Mouse (Mus musculus): ENCODE data around the gene Ccdc159. TPM values are rescaled to one million over a fixed set of nuclear protein-coding genes. Genes with fewer than 3 reads are reported as not detected.
A peak's percentile ranks its signal among the peaks of the same experiment; 100 is the strongest.

Gene Ccdc159
- polyA plus RNA-seq, 1 experiment from 2014 or later = 2.3 TPM

DNA sequence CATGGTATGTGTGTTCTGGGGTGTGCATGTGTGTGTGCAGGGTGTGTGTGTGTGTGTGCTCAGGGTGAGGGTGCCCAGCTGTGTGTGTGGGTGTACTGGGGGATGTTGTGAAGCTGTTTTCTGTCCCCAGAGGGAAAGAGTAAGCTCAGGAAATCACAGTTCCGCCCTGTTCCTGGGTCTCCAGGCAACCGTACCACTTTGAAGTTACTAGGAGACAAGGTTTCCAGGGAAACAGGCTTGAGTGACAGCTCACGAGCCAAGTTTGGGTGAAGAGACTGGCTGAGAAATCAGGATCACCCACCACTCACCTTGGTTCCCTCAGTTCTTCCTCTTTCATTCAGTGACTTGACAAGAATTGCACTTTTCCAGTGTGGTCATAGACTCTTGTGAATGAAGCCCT lies 26.3 kb downstream of the Ccdc159 start:
- H3K4me1 ChIP-seq (ENCODE audit: control insufficient read depth, insufficient read depth, low read length) = no peaks in the 10 kb centered on the region
- H3K9me3 ChIP-seq (replicated peaks; ENCODE audit: control insufficient read depth, low read length) = no peaks in the 10 kb centered on the region
- no peak overlapping the region for H3K27ac ChIP-seq (ENCODE audit: low read depth, low read length)
- no peak overlapping the region for H3K4me3 ChIP-seq (ENCODE audit: low read depth, low read length)
- no peak for ATAC-seq (replicated peaks; ENCODE audit: insufficient number of reproducible peaks, low FRiP score, low TSS enrichment)
- no peak overlapping the region for H3K9ac ChIP-seq (ENCODE audit: low read depth, low read length)
- peaks cover 7% of the 10 kb centered on the region for H3K27me3 ChIP-seq (ENCODE audit: control insufficient read depth, insufficient read depth, low read length)
- H3K4me2 ChIP-seq = no peak overlapping the region
- no peaks in the 10 kb centered on the region; the same call in 1 of the 2 replicates for H3K36me3 ChIP-seq (ENCODE audit: control insufficient read depth, insufficient read depth, low read length)
- 15% methylated on average over 3 of the region's 3 CpGs for WGBS (ENCODE audit: insufficient replicate concordance)

DNA sequence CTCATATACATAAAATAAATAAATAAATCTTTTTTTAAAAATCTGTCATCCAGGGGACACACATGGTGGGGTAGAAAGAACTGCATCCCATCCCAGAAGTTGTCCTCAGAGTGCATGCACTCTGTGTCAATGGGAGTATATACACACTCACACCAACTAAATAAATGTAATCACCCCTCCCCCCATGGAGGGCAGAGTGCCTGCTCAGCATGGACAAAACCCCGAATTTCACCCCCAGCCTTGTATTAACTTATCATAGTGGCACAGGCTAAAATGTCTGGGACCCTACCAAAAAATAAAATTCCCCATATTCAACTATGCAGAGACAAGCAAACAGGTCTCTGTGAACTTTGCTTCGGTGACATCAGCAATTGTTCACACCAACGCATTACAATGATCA lies 27.4 kb downstream of the Ccdc159 start:
- no peaks in the 10 kb centered on the region for H3K4me1 ChIP-seq (ENCODE audit: control insufficient read depth, insufficient read depth, low read length)
- 82% methylated on average over 3 of the region's 3 CpGs for WGBS (ENCODE audit: insufficient replicate concordance)
- peak overlapping the region; percentile 65 for H3K4me2 ChIP-seq
- no peak overlapping the region for H3K4me3 ChIP-seq (ENCODE audit: low read depth, low read length)
- H3K9me3 ChIP-seq (replicated peaks; ENCODE audit: control insufficient read depth, low read length) = no peaks in the 10 kb centered on the region
- H3K9ac ChIP-seq (ENCODE audit: low read depth, low read length) = no peak overlapping the region
- no peak for ATAC-seq (replicated peaks; ENCODE audit: insufficient number of reproducible peaks, low FRiP score, low TSS enrichment)
- H3K27ac ChIP-seq (ENCODE audit: low read depth, low read length) = no peak overlapping the region
- H3K27me3 ChIP-seq (ENCODE audit: control insufficient read depth, insufficient read depth, low read length) = peaks cover 5% of the 10 kb centered on the region; the same call in 1 of the 2 replicates
- no peaks in the 10 kb centered on the region; the same call in 1 of the 2 replicates for H3K36me3 ChIP-seq (ENCODE audit: control insufficient read depth, insufficient read depth, low read length)

DNA sequence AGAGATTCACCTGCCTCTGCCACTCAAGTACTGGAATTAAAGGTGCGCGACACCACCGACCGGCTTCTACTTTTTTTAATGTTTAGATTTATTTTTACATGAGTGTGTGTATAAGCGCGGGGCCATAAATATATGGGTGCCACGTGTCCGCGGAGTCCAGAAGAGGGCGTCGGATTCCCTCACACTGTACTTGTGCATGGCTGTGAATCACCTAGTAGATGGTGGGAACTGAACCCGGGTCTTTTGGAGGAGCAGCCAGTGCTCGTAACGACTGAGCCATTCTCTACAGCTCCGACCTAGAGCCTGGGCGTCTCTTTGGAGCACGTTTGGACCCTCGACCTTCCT lies 27.9 kb downstream of the Ccdc159 start:
- Histone ChIP-seq H3K27me3 (ENCODE audit: control insufficient read depth, insufficient read depth, low read length) (peaks cover 8% of the 10 kb centered on the region; the same call in 1 of the 2 replicates), H3K9ac (ENCODE audit: low read depth, low read length) (peak overlapping the region; percentile 87), H3K27ac (ENCODE audit: low read depth, low read length) (peak overlapping the region; percentile 16; the same call in 1 of the 2 replicates), H3K4me2 (peak overlapping the region; percentile 65), H3K9me3 (replicated peaks; ENCODE audit: control insufficient read depth, low read length) (no peaks in the 10 kb centered on the region), H3K36me3 (ENCODE audit: control insufficient read depth, insufficient read depth, low read length) (no peaks in the 10 kb centered on the region; the same call in 1 of the 2 replicates), H3K4me3 (ENCODE audit: low read depth, low read length) (peak overlapping the region; percentile 69), H3K4me1 (ENCODE audit: control insufficient read depth, insufficient read depth, low read length) (no peaks in the 10 kb centered on the region)
- WGBS (ENCODE audit: insufficient replicate concordance) = 1% methylated on average over 18 of the region's 18 CpGs
- ATAC-seq (replicated peaks; ENCODE audit: insufficient number of reproducible peaks, low FRiP score, low TSS enrichment) = peak; percentile 55; the same call in 1 of the 2 replicates

DNA sequence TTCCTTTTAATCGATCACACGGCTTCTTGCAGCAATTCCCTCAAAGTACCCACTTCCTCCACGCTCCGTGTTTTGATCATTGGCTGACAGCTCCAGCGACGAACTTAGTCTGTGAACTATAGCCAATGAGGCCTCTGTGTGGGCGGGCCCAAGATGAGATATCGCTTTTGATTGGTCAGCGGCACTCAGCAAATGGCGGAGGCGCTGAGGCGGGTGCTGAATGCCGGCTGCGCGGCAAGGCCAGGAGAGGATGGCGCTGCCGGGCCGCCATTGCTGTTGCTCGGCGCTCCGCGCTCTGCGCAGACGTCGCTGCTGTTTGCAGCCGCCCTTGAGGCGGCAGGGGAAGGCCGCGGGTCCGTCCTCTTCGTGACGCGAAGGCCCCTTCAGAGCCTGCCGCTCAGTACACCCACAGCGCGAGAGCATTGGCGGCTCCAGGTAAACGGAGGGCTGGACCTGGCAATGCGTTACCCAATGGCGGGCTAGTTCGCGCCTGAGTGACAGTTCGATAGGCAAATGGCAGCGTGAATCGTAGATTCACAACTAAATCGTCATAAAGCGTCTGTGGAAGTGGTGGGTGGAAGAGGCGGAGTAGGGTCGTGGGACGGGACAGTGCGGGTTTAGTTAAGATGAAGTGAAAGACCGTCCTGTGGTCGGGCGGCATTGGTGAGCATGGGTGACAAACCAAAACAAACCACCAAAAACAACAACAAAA lies 28.5 kb downstream of the Ccdc159 start, which contains the start of gene Swsap1:
Gene Swsap1, plus strand, starts transcription at position 186 of the 712 bp plus-strand sequence.
- Histone ChIP-seq H3K4me2 (peak within 1 kb of the TSS; percentile 65), H3K9ac (ENCODE audit: low read depth, low read length) (peak within 1 kb of the TSS; percentile 87), H3K9me3 (replicated peaks; ENCODE audit: control insufficient read depth, low read length) (no peaks in the 10 kb centered on the region), H3K27ac (ENCODE audit: low read depth, low read length) (peak within 1 kb of the TSS; percentile 89), H3K36me3 (ENCODE audit: control insufficient read depth, insufficient read depth, low read length) (no peaks in the 10 kb centered on the region; the same call in 1 of the 2 replicates), H3K27me3 (ENCODE audit: control insufficient read depth, insufficient read depth, low read length) (peaks cover 11% of the 10 kb centered on the region), H3K4me1 (ENCODE audit: control insufficient read depth, insufficient read depth, low read length) (peaks cover 1% of the 10 kb centered on the region; the same call in 1 of the 2 replicates), H3K4me3 (ENCODE audit: low read depth, low read length) (peak within 1 kb of the TSS; percentile 69)
- under 1% methylated on average over 54 of the region's 54 CpGs for WGBS (ENCODE audit: insufficient replicate concordance)
- ATAC-seq (replicated peaks; ENCODE audit: insufficient number of reproducible peaks, low FRiP score, low TSS enrichment) = peak; percentile 94

DNA sequence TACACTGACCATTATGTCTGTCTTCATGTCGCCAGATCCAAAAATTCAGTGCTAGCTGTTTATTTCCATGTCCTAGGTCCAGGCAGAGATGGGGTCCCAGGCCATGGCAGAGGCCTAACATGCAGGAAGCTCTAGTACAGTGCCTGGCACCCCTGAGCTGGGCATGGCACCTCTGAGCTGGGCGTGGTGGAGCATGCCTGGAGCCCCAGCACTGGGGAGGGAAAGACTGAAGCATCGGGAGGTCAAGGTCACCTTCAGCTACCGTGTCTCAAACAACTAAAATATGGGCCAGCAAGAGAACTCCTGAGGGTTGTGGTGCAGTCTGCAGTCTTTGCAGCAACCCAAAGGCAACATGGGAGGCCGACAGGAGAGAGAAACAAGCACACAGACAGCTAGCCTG lies 31.1 kb downstream of the Ccdc159 start:
- Histone ChIP-seq H3K4me3 (ENCODE audit: low read depth, low read length) (no peak overlapping the region), H3K4me1 (ENCODE audit: control insufficient read depth, insufficient read depth, low read length) (peaks cover 19% of the 10 kb centered on the region), H3K9me3 (replicated peaks; ENCODE audit: control insufficient read depth, low read length) (no peaks in the 10 kb centered on the region), H3K36me3 (ENCODE audit: control insufficient read depth, insufficient read depth, low read length) (no peaks in the 10 kb centered on the region; the same call in 1 of the 2 replicates), H3K4me2 (no peak overlapping the region), H3K9ac (ENCODE audit: low read depth, low read length) (peak overlapping the region; percentile 10; the same call in 1 of the 2 replicates), H3K27me3 (ENCODE audit: control insufficient read depth, insufficient read depth, low read length) (peaks cover 21% of the 10 kb centered on the region), H3K27ac (ENCODE audit: low read depth, low read length) (no peak overlapping the region)
- no peak for ATAC-seq (replicated peaks; ENCODE audit: insufficient number of reproducible peaks, low FRiP score, low TSS enrichment)
- WGBS (ENCODE audit: insufficient replicate concordance) = 79% methylated on average over 5 of the region's 5 CpGs

DNA sequence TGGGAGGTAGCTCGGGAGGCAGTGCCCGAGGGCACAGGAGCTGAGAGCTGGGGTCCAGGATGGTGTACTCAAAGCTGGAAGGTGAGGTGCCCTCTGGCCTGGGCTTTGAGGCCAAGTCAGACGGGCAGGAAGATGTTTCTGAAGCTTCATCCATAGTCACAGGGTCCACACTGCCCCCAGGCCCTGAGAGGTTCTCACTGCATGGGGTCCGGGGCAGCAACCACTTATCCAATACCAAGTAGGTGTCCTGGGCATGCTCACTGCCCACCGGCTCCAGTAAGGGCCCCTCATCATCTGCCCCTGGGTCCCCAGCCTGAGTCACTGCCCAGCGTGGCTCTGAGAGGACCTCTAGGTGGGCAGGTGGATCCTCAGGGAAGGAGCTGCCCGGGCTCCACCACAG lies 32.0 kb downstream of the Ccdc159 start:
- Histone ChIP-seq H3K9me3 (replicated peaks; ENCODE audit: control insufficient read depth, low read length) (no peaks in the 10 kb centered on the region), H3K27me3 (ENCODE audit: control insufficient read depth, insufficient read depth, low read length) (peaks cover 21% of the 10 kb centered on the region), H3K4me2 (no peak overlapping the region), H3K9ac (ENCODE audit: low read depth, low read length) (no peak overlapping the region), H3K27ac (ENCODE audit: low read depth, low read length) (no peak overlapping the region), H3K36me3 (ENCODE audit: control insufficient read depth, insufficient read depth, low read length) (no peaks in the 10 kb centered on the region; the same call in 1 of the 2 replicates), H3K4me1 (ENCODE audit: control insufficient read depth, insufficient read depth, low read length) (peaks cover 24% of the 10 kb centered on the region), H3K4me3 (ENCODE audit: low read depth, low read length) (no peak overlapping the region)
- 90% methylated on average over 7 of the region's 7 CpGs for WGBS (ENCODE audit: insufficient replicate concordance)
- ATAC-seq (replicated peaks; ENCODE audit: insufficient number of reproducible peaks, low FRiP score, low TSS enrichment) = no peak

DNA sequence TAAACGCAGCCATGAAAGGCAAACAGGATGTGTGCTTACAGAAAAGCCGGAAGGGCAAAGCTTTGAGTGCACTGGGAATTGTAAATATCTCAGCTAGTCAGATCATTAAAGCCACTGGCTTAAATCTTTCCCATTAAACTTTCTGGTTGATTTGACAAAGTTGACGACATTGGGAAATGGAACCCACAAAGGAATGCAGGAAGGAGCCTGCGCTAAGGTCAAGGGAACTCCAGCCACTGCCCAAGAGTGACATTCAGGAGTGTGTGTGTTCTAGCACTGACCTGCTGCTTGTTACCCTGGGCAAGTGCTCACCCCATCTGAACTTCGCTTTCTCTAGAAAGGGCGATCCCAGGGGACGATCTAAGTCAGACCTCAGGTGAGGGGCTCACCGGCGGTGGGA lies 32.9 kb downstream of the Ccdc159 start:
- Histone ChIP-seq H3K9me3 (replicated peaks; ENCODE audit: control insufficient read depth, low read length) (no peaks in the 10 kb centered on the region), H3K27me3 (ENCODE audit: control insufficient read depth, insufficient read depth, low read length) (peaks cover 21% of the 10 kb centered on the region), H3K9ac (ENCODE audit: low read depth, low read length) (no peak overlapping the region), H3K4me2 (peak overlapping the region; percentile 94), H3K27ac (ENCODE audit: low read depth, low read length) (no peak overlapping the region; the same call in 1 of the 2 replicates), H3K4me1 (ENCODE audit: control insufficient read depth, insufficient read depth, low read length) (peaks cover 24% of the 10 kb centered on the region), H3K4me3 (ENCODE audit: low read depth, low read length) (peak overlapping the region; percentile 57), H3K36me3 (ENCODE audit: control insufficient read depth, insufficient read depth, low read length) (no peaks in the 10 kb centered on the region; the same call in 1 of the 2 replicates)
- 42% methylated on average over 9 of the region's 9 CpGs for WGBS (ENCODE audit: insufficient replicate concordance)
- ATAC-seq (replicated peaks; ENCODE audit: insufficient number of reproducible peaks, low FRiP score, low TSS enrichment) = no peak

DNA sequence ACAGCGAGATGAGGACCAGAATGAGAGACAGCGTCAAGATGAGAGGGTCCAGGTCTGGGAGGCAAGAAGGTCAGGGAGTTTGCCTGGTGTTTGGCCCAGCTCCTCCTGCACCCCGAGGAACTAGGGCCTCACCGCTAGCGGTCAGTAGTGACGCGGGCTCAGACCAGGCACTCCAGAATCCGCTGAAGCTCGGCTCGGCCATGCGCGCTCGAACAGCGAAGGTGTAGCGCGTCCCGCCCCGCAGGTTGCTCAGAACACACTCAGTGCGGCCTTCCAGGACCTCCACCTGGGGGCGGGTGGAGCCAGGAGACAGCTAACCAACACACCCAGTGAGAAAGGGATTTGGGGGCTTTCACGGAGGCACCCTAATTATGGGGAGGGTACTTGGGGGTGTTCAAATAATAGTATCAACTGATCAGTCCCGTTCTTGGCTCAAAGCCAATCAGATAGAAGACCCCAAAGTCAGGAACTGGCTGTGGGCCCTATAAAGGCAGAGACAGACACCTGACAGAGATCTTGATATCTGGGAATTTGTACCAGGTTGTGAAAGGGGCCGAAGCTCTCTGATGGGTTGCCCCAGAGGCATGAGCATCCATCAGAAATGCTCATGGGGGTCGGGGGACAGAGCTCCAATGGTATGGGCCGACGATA lies 33.4 kb downstream of the Ccdc159 start:
- H3K4me2 ChIP-seq = peak overlapping the region; percentile 94
- no peak overlapping the region; the same call in 1 of the 2 replicates for H3K27ac ChIP-seq (ENCODE audit: low read depth, low read length)
- H3K4me3 ChIP-seq (ENCODE audit: low read depth, low read length) = peak overlapping the region; percentile 57
- H3K36me3 ChIP-seq (ENCODE audit: control insufficient read depth, insufficient read depth, low read length) = no peaks in the 10 kb centered on the region; the same call in 1 of the 2 replicates
- peak overlapping the region; percentile 71 for H3K9ac ChIP-seq (ENCODE audit: low read depth, low read length)
- H3K4me1 ChIP-seq (ENCODE audit: control insufficient read depth, insufficient read depth, low read length) = peaks cover 24% of the 10 kb centered on the region
- 14% methylated on average over 26 of the region's 26 CpGs for WGBS (ENCODE audit: insufficient replicate concordance)
- peaks cover 21% of the 10 kb centered on the region for H3K27me3 ChIP-seq (ENCODE audit: control insufficient read depth, insufficient read depth, low read length)
- no peaks in the 10 kb centered on the region for H3K9me3 ChIP-seq (replicated peaks; ENCODE audit: control insufficient read depth, low read length)
- ATAC-seq (replicated peaks; ENCODE audit: insufficient number of reproducible peaks, low FRiP score, low TSS enrichment) = no peak
